Mouse (Mus musculus) brain, adult 2 months (tissue): ENCODE measurements at regions not wholly inside any gene's neighbourhood (a gene's known extent, or its start where the extent isn't known, plus 50 kb on each side); places are given as distances from the start of the nearest gene placed in this dataset.

ENCODE experiments used
- DNase-seq: peaks from one replicate; pipeline ENCODE4 v3.0.0; 2011; ENCODE audit warnings: low read depth, low spot score

DNA sequence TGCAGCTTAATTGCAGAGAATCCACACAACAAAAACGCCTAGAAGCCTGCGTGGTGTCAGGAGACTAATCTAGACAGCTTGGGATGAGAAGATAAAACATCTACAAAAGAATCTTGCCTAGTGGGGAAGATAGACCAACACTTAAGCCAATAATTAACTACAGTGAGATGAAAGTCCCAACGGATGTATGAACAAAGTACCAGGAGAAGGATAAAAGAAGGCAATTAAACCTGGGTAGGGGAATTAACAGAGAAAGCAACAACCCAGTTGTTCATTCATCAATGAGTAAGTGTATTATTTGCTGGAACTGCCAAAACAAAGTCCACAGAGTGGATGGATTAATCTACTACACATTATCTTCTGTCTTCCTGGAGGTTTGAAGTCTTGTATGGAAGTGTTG lies 99.8 kb downstream of the Olfm4 start:
- DNase-seq, result no peak

DNA sequence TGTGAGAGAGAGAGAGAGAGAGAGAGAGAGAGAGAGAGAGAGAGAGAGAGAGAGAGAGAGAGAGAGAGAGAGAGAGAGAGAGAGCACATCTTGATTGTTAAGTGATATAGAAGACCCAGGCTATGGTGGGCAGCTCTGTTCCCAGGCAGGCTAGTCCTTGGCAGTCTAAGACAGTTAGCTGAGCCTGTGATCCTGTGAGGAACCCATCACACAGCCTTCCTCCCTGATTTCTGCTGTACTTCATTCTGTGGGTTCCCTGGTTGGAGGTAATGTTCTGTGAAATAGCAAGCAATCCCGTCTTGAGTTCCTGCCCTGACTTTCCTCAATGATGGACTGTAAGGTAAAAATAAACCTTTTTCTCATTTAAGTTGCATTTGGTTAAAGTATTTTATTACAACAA lies 113.4 kb downstream of the Olfm4 start:
- no peak for DNase-seq

DNA sequence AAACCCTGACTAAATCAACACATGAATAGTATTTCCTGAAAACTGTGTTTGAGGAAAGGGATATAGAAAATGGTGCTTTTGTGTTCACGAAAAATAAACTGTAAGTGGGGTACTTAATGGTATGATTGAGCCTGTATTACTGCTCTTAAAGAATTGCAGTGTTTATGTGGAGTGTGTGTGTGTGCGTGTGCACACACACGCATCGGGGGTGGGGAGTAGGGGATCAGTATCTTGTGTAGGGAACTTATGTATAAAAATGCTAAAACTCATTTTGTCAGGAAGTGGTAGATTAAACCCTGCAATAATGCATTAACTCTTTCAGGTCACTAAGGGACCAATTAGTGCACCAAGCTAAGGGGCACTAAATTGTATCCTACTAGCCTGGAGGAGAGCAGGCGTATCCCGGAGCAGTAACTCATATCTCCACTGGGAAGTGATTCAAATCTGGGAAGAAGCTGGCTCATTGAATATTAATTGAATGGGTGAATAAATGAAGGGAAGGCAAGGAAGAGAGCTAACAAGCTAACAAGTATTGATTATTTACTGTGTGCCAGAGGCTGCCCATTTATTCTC lies 129.3 kb downstream of the Olfm4 start:
- DNase-seq, result no peak

DNA sequence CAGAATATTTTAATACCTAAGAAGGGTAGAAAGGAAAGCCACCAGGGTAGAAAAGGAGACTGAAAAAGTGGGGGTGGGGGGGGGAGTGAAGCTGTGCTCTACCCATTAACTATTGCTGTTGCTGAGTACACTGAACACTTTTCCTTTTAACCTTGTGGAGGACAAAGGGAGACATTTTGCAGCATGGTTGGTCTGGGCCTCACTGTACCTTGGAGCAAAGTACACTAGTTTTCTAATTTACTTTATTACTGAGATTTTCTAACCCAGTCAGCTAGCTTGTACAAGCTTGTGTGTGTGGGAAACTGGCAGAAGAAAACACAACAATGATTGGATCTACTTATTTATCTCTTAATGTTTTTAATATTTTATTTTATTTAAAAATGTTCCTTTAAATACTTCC lies 130.4 kb downstream of the Olfm4 start:
- no peak for DNase-seq

DNA sequence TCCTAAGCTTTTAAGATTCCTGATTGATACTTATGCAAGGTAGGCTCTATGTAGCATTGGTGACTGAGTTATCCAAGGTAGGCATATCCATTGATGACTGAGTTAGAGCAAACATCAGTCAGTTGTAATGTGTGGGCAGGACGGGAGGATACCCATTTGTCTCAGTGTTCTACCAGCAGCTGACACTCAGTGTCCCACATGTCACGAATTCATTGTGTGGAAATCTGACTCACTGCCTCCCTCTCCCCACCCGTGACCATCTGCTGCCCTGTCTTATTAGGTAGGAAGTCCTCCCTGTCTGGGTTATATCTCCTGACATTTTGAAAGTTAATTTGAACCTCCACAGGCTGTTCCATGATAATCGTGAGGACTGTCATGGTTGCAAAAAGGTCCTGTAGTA lies 141.3 kb downstream of the Olfm4 start:
- DNase-seq, result peak; percentile 59

DNA sequence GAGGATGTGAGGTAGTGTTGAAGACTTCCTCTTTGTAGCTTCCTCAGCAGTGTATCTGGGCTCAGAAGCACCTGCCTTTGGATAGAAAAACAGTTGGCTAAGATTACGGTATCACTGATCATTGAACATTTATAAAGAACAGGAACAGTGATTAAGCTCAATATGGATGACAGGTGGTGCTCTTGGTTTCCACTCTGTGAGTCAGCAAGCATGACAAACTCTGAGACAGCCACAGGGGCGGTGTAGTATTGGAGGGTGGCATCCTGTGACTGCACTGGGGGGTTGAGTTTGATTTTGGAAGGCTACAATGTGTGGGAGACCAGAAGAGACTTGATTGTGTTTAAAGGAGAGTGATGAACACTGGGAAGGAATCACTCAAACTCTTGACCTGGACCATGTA lies 144.3 kb downstream of the Olfm4 start:
- peak; percentile 59 for DNase-seq

DNA sequence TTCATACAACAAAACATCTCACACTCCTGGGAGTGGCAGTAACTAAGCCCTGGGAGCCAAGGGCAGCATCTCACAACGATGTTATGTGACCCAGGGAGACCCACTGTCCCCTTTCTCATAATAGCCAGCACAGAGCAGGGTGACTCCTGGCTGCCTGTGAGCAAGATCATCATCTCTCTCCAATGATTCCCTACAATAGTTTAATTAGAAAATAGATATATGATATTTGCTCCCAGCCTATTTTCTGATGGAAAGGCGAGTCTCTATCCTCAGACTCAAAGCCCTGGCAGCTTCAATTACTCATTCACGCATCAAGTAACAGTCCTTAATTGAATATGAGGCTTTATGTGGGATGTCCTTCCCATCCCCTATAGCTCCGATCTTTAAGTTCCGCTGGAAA lies 153.7 kb downstream of the Olfm4 start:
- no peak for DNase-seq

DNA sequence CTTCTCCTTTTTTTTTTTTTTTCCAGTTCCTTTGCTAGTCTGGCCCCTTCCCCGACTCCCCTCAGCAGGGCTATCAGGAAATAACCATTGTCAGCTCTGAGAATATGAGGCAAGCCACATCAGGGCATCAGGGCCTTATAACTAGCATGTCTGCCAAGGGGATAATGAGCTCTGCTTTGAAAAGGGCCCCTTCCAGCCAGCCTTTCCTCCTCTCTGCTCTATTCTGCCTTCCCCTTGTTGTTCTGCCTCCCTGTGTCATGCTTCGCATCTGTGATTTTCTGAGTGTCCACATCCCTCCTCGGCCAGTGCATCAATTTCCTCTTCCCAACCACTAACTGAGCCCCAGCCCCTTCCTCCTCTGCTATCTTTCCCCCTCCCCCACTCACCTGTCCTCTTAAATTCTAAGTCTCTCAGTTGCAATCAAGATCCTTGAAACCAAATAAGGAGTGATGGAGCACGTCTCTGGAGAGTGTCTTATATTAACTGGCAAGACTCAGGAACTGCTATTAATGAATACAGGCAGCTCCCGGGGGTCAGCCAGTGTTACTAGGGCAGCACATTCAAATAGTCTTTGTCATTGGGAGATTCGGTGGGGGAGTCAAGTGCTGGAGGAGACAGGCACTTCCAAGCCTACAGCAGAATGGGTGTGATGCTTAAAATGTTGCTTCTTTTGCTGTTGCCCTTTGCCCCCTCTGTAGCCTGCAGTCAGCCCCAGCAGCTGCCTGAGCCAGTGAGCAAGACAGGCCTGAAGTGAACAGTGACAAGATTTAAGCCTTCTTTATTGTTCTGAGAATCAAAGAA lies 155.3 kb downstream of the Olfm4 start:
- DNase-seq, result no peak

DNA sequence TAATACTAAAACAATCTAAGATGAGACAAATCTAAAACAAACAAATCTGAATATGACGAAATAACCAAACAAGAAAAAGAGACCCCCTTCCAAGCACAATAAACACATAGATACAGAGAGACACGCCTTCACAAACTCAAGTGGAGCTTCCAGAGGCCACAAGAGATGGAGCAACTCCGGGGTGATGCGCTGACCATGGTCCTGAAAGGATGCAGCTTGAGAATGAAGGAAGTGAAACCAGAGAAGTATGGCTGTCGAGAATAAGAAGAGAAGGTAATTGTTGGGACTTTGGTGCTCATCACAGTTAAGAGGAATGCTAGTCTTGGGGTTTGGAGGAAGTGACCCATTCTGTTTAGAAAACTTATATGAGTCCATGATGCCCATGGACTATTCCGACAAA lies 173.1 kb downstream of the Olfm4 start:
- no peak for DNase-seq

DNA sequence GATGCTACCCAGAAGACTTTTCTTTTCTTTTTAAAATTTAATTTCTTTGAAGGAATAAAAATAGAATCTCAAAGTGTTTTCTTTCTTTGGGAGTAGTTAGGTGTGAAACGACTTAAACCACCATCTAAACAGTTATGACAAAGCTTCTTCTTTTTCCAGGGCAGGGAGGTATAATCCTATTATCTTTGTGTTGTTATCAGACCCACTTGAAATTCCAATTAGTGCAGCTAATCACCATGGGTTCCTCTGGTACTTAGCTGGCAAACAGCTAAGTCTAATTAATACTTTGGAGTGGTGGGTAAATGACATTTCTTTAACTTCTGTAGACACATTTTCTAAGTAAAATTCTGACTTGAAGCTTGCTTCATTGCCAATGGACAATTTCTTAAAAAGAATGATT lies 185.3 kb downstream of the Olfm4 start:
- DNase-seq, result no peak

DNA sequence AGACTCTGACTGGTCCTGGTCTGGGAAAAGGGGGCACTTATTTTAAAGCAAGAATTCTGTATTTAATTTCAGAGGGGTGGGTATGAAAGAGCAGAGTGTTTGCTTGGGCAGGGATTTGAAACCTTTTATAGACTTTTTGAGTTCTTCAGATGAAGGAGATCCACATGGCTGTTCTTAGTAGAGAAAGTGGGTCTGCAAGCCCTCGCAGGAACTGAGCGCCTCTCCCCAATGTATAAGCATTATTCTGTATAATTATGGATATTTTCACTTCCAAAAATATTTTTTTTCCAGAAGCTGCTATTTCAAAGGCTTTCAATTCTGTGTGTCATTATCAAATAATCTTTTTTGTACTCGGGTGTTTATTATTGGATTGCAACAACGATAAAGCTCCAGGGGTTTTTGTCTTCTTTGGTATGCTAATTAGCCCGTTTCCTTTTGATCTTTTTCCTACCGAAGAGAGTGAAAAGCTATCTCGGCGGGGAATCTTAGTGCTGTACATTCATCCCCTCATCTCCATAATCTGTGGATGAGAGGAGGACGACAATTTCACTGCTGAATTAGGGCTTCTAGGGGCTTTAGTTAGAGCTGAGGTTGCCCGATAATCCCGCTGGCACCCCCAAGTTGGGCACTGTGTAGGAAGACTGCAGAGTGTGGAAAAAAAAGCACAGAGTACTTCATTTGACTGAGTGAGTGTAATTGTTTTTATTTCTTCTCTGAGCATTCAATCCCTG lies 186.7 kb downstream of the Olfm4 start:
- peak; percentile 14 for DNase-seq

DNA sequence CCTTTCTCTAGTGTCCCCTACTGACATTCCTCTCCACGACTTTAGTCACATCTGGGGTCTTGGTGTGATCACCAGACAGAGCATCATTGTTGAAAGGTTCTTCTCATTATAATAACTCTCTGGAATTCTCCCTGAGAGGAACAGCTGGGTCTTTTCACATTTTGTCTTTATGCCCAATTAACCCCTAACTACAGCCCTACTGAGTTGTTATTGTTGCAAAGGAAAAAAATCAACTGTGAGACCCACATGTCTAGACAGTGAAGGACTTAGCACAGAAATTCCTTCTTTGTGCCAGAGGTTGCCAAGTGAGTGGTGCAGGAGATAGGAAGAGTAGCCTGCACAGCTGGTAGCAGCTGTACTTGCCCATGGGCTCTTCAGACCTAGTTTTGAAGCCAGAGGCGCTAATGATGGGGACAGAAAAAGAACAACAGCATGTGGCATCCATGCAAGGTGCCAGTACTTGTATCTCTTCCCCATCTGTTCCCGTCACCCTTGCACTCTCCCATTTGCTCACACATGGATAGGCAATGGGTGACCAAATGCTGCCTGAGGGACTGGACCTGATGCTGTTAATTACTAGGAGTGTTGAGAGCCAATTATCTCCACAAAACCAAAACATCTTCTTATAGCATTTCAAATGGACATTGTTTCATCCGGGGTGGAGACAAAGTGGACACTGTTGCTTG lies 189.1 kb downstream of the Olfm4 start:
- DNase-seq, result no peak

DNA sequence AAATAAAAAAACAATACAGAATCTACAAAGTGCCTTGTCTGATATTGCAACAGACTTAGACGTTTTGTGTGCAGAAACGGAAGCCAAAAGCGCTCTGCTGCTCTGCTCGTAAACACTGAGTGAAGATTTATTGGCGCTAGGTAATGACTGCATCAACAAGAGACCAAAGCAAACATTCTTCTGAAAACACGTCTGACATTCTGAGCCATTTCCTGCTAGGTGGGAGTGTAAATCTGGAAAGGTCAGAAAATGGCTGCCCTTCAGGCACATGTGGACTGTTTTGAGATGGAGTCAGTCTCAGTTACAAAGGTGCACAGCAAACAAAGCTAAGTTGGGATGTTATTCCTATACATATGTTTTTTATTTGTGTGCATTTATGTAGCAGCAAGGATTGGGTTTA lies 192.6 kb downstream of the Olfm4 start:
- DNase-seq, result no peak

DNA sequence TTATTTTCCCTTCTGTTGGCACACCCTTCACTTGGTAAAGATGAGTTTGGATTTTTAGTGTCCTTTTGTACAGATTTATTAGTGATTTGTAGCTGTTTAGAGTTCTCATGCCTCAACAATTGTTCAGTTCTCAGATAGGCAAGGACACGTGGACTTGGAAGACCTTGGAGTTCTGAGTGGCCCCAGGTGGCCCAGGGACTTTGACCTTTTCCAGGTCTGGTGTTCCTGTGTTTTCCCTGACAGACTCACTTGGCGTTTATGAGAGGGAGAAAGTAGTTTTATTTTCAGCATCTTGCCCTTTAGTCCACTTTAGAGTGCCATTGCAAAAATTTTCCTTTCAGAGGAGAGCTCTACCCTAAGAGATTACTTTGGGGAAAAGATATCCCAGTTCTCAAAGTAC lies 211.2 kb downstream of the Olfm4 start:
- DNase-seq, result no peak

DNA sequence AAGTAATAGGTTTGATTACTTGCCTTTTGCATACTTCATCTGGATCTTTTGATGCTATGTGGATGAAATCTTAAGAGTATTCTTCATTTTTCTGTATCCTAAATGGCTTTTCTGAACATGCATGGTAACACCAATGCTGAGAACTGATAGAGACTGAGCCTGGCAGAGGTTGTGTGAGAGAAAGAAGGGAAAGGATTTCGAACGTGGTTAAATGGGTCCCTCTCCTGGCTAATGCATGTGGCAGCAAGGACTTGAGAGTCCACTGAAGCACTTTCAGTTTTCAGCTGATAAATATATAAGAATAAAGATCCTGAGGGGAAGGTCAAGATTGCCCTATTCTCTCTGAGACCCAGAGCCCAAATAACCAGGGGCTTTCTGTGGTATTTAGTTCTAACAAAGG lies 229.0 kb downstream of the Olfm4 start:
- peak; percentile 91 for DNase-seq

DNA sequence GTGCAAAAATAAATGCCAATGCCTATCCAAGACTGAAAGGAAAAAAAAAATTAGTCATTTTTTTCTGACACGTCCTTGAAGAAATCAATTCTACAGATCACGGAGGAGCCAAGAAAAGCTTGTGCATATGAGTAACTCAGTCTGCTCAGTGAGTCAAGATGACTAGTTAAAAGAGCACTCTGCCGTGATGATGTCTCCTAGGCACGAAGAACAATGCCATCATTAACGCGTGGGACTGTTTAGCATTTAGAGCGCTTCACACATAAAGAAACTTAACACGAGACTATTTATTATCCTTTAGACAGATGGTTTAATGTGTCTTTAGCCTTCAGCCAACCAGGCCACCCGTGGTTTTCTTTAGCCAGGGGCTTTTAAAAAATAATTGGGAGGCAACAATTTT lies 229.8 kb downstream of the Olfm4 start:
- peak; percentile 74 for DNase-seq

DNA sequence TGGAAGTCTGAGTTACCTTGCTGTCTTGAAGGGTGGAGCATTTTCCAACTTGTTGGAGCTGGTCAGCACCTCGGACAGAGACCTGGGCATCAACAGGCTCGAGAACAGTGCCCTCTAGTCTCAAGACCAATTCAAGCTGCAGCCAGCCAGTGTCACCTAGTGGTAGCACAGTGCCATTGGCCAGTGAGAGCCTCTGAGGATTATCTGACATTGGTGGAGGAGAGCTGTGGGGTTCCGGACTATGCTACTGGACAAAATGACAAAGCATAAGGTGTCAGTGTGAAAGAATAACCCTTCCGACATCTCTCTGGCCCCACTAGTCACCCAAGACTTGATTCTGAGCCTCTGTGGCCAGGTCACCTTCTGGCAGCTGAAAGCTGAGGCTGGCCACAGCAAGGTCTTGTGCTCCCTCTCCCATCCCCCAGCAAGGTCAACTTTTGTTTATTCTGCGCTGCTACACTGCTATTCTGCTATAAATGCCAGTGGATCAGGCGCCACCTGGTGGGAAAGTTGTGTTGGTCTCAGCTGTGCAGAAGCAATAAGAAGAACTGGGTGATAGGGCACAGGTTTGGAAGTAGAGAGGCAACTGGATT lies 232.2 kb downstream of the Olfm4 start:
- DNase-seq, result peak; percentile 80

DNA sequence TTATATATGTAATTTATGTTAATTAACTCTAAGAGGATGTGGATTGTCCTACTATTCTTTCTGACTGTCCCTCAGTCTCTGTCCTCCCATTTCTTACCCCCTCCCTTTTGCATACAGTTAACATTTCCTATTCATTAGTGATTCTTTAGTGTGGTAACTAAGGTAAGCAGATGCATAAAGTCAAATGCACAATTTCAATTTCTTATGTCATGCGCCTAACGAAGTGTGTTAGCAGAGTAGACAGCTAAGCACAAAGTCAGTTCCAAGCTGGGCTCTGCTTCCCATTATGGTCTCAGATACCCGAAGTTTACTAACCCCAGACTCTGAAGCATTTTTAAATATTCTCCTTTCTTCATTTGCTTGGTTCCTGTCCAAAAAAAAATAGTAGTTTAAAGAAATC lies 248.2 kb downstream of the Olfm4 start:
- no peak for DNase-seq

DNA sequence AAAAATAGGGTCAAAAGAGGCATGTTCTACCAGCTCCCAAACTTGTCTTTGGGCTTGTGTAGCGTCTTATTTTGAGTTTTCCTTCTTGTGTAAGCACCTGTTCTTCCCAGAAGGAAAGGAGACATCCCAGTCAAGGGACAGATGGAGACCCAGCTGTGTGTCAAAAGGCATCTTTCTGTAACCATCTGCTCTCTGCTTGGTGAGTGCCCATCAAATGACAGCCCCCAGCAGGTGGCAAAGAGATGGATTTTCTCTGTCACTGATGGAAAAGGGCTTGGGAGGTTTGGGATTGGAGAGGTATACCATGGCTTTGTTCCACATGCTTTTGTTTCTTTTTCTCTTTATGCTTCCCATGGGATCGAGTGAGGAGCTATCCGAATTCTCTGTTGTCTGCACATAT lies 249.1 kb downstream of the Olfm4 start:
- peak; percentile 78 for DNase-seq

DNA sequence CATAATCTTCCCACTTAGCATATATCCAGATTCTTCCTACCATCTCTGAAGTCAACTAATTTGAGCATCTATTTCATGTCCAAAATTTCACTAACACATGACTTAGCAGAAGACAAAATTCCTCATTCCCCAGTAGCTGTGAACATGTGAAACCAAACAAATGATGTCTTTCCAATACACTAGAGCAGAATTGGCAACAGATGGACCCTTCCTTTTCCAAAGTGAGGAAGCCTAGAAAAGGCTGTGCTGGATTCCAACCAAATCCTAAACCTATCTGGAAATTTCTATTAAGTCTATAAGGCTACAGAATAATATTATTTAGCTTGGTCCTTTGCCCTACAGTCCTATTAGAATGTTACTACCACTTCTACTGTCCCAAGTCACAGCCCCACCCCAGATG lies 253.3 kb downstream of the Olfm4 start:
- peak; percentile 65 for DNase-seq

DNA sequence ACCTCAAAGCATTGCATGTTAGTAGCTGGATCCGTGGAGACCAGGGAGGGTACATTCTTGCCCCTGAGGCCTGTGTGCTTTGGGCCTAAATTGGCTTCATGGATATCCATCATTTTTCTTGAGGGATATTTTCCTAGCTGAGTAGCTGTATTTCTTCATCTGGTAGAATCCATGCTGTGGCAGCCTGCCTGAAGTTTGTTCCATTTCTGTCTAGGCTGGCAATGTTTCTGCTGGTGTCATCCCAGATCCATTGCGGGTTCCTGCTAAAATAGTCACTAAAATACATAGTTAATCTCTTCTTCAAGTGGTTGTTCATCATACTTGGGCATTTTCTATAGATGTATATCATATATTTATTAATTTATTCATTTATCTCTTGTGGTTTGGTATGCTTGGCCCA lies 253.7 kb downstream of the Olfm4 start:
- peak; percentile 65 for DNase-seq
